Mouse (Mus musculus): ENCODE results near the gene Rhox4f. TPM values are rescaled to one million over a fixed set of nuclear protein-coding genes. Genes with fewer than 3 reads are reported as not detected.
"Not testable (repeated sequence)": the region's sequence is repeated elsewhere in the genome, so short reads cannot be mapped to it uniquely, and the experiment has no call there.

The Rhox4f gene
- not detected in 2 replicates for polyA plus RNA-seq (2014; fragmentation: Nextera tagmentation; extraction: Ambion mirVana)

DNA sequence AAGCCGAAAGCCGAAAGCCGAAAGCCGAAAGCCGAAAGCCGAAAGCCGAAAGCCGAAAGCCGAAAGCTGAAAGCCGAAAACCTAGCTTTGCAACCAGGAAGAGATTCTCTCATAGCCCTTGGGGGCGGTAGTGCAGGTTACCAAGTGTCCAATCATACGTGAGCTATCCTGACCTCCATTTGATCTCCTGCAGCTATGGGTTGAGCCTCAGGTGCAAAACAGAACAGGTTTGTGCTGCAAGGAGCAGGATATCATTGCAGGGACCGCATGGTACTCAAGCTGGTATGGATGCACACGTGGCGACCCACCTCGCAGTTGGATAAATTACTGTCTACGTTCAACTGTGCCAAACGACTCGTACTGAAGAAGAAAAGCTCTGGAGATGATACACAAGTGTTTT, at the start of gene Rhox4f:
TSS of gene Rhox4f (minus strand) at position 101 of the 400 bp plus-strand sequence.
- H3K4me1 ChIP-seq (ENCODE audit: control insufficient read depth, insufficient read depth, low read length); H3K36me3 ChIP-seq (replicated peaks; ENCODE audit: control insufficient read depth, insufficient read depth, low read depth, low read length); H3K9ac ChIP-seq (replicated peaks; ENCODE audit: low read length); H3K27me3 ChIP-seq (ENCODE audit: control insufficient read depth, insufficient read depth, low read length); H3K27ac ChIP-seq (replicated peaks; ENCODE audit: low read depth, low read length); DNase-seq (ENCODE audit: low spot score); ATAC-seq (replicated peaks; ENCODE audit: insufficient number of reproducible peaks, low FRiP score, low TSS enrichment, low read depth); H3K9me3 ChIP-seq (replicated peaks; ENCODE audit: control insufficient read depth, low read length); H3K4me3 ChIP-seq (ENCODE audit: low read depth, low read length); H3K4me2 ChIP-seq (ENCODE audit: low read depth, low read length): not testable (repeated sequence)
- WGBS = 89% methylated on average over 13 of the region's 19 CpGs

DNA sequence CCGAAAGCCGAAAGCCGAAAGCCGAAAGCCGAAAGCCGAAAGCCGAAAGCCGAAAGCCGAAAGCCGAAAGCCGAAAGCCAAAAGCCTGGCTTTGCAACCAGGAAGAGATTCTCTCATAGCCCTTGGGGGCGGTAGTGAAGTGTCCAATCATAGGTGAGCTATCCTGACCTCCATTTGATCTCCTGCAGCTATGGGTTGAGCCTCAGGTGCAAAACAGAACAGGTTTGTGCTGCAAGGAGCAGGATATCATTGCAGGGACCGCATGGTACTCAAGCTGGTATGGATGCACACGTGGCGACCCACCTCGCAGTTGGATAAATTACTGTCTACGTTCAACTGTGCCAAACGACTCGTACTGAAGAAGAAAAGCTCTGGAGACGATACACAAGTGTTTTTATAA, 43.7 kb upstream of the Rhox4f start, which contains the start of gene Rhox4g:
TSS of gene Rhox4g (minus strand) at position 101 of the 400 bp plus-strand sequence.
- not testable (repeated sequence) for H3K36me3 ChIP-seq (replicated peaks; ENCODE audit: control insufficient read depth, insufficient read depth, low read depth, low read length); DNase-seq (ENCODE audit: low spot score); ATAC-seq (replicated peaks; ENCODE audit: insufficient number of reproducible peaks, low FRiP score, low TSS enrichment, low read depth); H3K4me2 ChIP-seq (ENCODE audit: low read depth, low read length); H3K9ac ChIP-seq (replicated peaks; ENCODE audit: low read length); H3K27me3 ChIP-seq (ENCODE audit: control insufficient read depth, insufficient read depth, low read length); H3K9me3 ChIP-seq (replicated peaks; ENCODE audit: control insufficient read depth, low read length); H3K4me3 ChIP-seq (ENCODE audit: low read depth, low read length); H3K27ac ChIP-seq (replicated peaks; ENCODE audit: low read depth, low read length); H3K4me1 ChIP-seq (ENCODE audit: control insufficient read depth, insufficient read depth, low read length)
- WGBS = 96% methylated on average over 15 of the region's 20 CpGs

DNA sequence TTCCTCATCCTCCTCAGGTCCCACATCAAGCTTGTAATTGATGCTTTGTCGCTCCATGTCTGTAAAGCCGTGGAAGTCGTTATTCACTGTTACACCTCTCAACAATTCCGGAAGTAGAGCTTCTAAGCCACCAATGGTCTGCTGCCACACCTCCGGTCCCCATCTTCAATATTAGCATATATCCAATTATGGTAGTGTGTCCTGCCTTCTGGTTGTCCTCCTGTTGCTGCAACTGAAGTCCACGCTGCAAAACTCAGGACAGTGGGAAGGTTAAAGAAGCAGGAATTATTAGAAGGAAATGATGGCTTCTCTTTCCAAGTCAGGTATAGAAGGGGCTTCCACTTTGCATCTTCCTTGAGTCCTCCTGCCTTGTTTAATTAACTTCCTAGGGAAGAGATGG, 35.9 kb upstream of the Rhox4f start, which contains the start of gene Rhox2g:
TSS of gene Rhox2g (minus strand) at position 101 of the 400 bp plus-strand sequence.
- not testable (repeated sequence) for H3K27me3 ChIP-seq (ENCODE audit: control insufficient read depth, insufficient read depth, low read length); H3K9me3 ChIP-seq (replicated peaks; ENCODE audit: control insufficient read depth, low read length); H3K4me3 ChIP-seq (ENCODE audit: low read depth, low read length); H3K4me1 ChIP-seq (ENCODE audit: control insufficient read depth, insufficient read depth, low read length); H3K4me2 ChIP-seq (ENCODE audit: low read depth, low read length); H3K9ac ChIP-seq (replicated peaks; ENCODE audit: low read length); H3K27ac ChIP-seq (replicated peaks; ENCODE audit: low read depth, low read length); DNase-seq (ENCODE audit: low spot score); ATAC-seq (replicated peaks; ENCODE audit: insufficient number of reproducible peaks, low FRiP score, low TSS enrichment, low read depth); H3K36me3 ChIP-seq (replicated peaks; ENCODE audit: control insufficient read depth, insufficient read depth, low read depth, low read length)
- WGBS = 89% methylated on average over 6 of the region's 6 CpGs

DNA sequence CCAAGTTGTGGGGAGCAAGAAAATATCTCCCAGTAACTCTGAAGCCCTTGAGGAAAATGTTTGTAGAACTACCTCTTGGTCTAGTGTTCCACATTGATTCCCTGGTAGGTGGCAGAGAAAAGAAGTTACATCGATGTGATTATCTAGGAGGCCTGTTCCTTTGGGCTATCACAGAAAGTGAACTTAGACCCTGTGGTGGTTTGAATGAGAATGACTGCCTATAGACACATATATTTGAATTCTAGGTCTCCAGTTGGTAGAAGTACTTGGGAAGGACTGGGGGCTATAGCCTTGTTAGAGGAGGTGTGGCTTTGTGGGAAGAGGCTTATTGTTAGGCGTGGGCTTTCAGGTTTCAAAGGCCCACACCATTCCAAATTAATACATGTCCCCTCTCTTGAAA, 21.0 kb upstream of the Rhox4f start, which contains the start of gene Rhox3g:
TSS of gene Rhox3g (minus strand) at position 101 of the 400 bp plus-strand sequence.
- not testable (repeated sequence) for H3K4me2 ChIP-seq (ENCODE audit: low read depth, low read length); H3K4me3 ChIP-seq (ENCODE audit: low read depth, low read length); H3K27ac ChIP-seq (replicated peaks; ENCODE audit: low read depth, low read length); ATAC-seq (replicated peaks; ENCODE audit: insufficient number of reproducible peaks, low FRiP score, low TSS enrichment, low read depth); H3K9me3 ChIP-seq (replicated peaks; ENCODE audit: control insufficient read depth, low read length); H3K27me3 ChIP-seq (ENCODE audit: control insufficient read depth, insufficient read depth, low read length); H3K4me1 ChIP-seq (ENCODE audit: control insufficient read depth, insufficient read depth, low read length); H3K9ac ChIP-seq (replicated peaks; ENCODE audit: low read length); H3K36me3 ChIP-seq (replicated peaks; ENCODE audit: control insufficient read depth, insufficient read depth, low read depth, low read length); DNase-seq (ENCODE audit: low spot score)
- WGBS = 77% methylated on average over 2 of the region's 2 CpGs

DNA sequence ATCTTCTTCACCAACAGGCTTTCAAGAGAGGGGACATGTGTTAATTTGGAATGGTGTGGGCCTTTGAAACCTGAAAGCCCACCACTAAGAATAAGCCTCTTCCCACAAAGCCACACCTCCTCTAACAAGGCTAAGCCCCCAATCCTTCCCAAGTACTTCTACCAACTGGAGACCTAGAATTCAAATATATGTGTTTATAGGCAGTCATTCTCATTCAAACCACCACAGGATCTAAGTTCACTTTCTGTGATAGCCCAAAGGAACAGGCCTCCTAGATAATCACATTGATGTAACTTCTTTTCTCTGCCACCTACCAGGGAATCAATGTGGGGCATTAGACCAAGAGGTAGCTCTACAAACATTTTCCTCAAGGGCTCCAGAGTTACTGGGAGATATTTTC, 26.8 kb downstream of the Rhox4f start, which contains the start of gene Rhox3f:
TSS of gene Rhox3f (plus strand) at position 301 of the 400 bp plus-strand sequence.
- not testable (repeated sequence) for H3K36me3 ChIP-seq (replicated peaks; ENCODE audit: control insufficient read depth, insufficient read depth, low read depth, low read length); H3K27ac ChIP-seq (replicated peaks; ENCODE audit: low read depth, low read length); H3K4me3 ChIP-seq (ENCODE audit: low read depth, low read length); H3K4me2 ChIP-seq (ENCODE audit: low read depth, low read length); H3K27me3 ChIP-seq (ENCODE audit: control insufficient read depth, insufficient read depth, low read length); ATAC-seq (replicated peaks; ENCODE audit: insufficient number of reproducible peaks, low FRiP score, low TSS enrichment, low read depth); H3K4me1 ChIP-seq (ENCODE audit: control insufficient read depth, insufficient read depth, low read length); H3K9me3 ChIP-seq (replicated peaks; ENCODE audit: control insufficient read depth, low read length); H3K9ac ChIP-seq (replicated peaks; ENCODE audit: low read length); DNase-seq (ENCODE audit: low spot score)

DNA sequence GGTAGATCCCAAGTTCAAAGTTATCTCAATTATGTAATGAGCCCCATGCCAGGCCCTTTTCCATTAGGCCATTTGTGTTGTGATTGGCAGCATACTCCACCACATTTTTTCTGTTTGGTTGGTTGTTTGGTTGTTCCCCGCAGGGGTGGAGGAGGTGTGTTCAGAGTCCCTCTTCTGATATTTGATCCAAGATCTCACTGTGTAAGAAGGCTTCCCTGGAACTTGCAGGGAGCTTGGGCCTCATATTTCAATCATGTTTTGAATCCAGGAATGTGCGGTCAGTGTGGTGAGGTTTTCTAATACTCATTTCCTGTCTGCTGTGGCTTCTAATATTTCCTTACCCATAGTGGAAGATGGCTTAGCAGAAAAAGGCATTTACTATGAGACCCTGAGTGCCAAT, 34.9 kb downstream of the Rhox4f start:
- not testable (repeated sequence) for ATAC-seq (replicated peaks; ENCODE audit: insufficient number of reproducible peaks, low FRiP score, low TSS enrichment, low read depth); H3K4me1 ChIP-seq (ENCODE audit: control insufficient read depth, insufficient read depth, low read length); H3K4me2 ChIP-seq (ENCODE audit: low read depth, low read length); H3K9me3 ChIP-seq (replicated peaks; ENCODE audit: control insufficient read depth, low read length); H3K9ac ChIP-seq (replicated peaks; ENCODE audit: low read length); H3K27ac ChIP-seq (replicated peaks; ENCODE audit: low read depth, low read length); H3K27me3 ChIP-seq (ENCODE audit: control insufficient read depth, insufficient read depth, low read length); H3K36me3 ChIP-seq (replicated peaks; ENCODE audit: control insufficient read depth, insufficient read depth, low read depth, low read length); H3K4me3 ChIP-seq (ENCODE audit: low read depth, low read length)
- DNase-seq (ENCODE audit: low spot score) = peak; percentile 9
- 70% methylated on average over 2 of the region's 2 CpGs for WGBS

DNA sequence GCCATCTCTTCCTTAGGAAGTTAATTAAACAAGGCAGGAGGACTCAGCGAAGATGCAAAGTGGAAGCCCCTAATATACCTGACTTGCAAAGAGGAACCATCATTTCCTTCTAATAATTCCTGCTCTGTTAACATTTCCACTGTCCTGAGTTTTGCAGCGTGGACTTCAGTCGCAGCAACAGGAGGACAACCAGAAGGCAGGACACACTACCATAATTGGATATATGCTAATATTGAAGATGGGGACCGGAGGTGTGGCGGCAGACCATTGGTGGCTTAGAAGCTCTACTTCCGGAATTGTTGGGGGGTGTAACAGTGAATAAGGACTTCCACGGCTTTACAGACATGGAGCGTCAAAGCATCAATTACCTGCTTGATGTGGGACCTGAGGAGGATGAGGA, 36.4 kb downstream of the Rhox4f start, which contains the start of gene Rhox2f:
TSS of gene Rhox2f (plus strand) at position 301 of the 400 bp plus-strand sequence.
- not testable (repeated sequence) for H3K27me3 ChIP-seq (ENCODE audit: control insufficient read depth, insufficient read depth, low read length); ATAC-seq (replicated peaks; ENCODE audit: insufficient number of reproducible peaks, low FRiP score, low TSS enrichment, low read depth); H3K9me3 ChIP-seq (replicated peaks; ENCODE audit: control insufficient read depth, low read length); H3K4me2 ChIP-seq (ENCODE audit: low read depth, low read length); H3K4me1 ChIP-seq (ENCODE audit: control insufficient read depth, insufficient read depth, low read length); H3K27ac ChIP-seq (replicated peaks; ENCODE audit: low read depth, low read length); DNase-seq (ENCODE audit: low spot score); H3K9ac ChIP-seq (replicated peaks; ENCODE audit: low read length); H3K4me3 ChIP-seq (ENCODE audit: low read depth, low read length); H3K36me3 ChIP-seq (replicated peaks; ENCODE audit: control insufficient read depth, insufficient read depth, low read depth, low read length)
- WGBS = 88% methylated on average over 6 of the region's 8 CpGs

DNA sequence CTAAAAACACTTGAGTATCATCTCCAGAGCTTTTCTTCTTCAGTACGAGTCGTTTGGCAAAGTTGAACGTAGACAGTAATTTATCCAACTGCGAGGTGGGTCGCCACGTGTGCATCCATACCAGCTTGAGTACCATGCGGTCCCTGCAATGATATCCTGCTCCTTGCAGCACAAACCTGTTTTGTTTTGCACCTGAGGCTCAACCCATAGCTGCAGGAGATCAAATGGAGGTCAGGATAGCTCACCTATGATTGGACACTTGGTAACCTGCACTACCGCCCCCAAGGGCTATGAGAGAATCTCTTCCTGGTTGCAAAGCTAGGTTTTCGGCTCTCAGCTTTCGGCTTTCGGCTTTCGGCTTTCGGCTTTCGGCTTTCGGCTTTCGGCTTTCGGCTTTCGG, 50.4 kb downstream of the Rhox4f start, which contains the start of gene Rhox4e:
TSS of gene Rhox4e (plus strand) at position 301 of the 400 bp plus-strand sequence.
- H3K36me3 ChIP-seq (replicated peaks; ENCODE audit: control insufficient read depth, insufficient read depth, low read depth, low read length); H3K4me1 ChIP-seq (ENCODE audit: control insufficient read depth, insufficient read depth, low read length); H3K4me2 ChIP-seq (ENCODE audit: low read depth, low read length); H3K27ac ChIP-seq (replicated peaks; ENCODE audit: low read depth, low read length); H3K9ac ChIP-seq (replicated peaks; ENCODE audit: low read length); ATAC-seq (replicated peaks; ENCODE audit: insufficient number of reproducible peaks, low FRiP score, low TSS enrichment, low read depth); H3K4me3 ChIP-seq (ENCODE audit: low read depth, low read length); DNase-seq (ENCODE audit: low spot score); H3K9me3 ChIP-seq (replicated peaks; ENCODE audit: control insufficient read depth, low read length); H3K27me3 ChIP-seq (ENCODE audit: control insufficient read depth, insufficient read depth, low read length): not testable (repeated sequence)
- 100% methylated on average over 10 of the region's 18 CpGs for WGBS

All from embryonic facial prominence, embryonic 11.5 days (tissue).